Mouse (Mus musculus): ENCODE data around the gene Tbk1.

Tbk1 gene

DNA sequence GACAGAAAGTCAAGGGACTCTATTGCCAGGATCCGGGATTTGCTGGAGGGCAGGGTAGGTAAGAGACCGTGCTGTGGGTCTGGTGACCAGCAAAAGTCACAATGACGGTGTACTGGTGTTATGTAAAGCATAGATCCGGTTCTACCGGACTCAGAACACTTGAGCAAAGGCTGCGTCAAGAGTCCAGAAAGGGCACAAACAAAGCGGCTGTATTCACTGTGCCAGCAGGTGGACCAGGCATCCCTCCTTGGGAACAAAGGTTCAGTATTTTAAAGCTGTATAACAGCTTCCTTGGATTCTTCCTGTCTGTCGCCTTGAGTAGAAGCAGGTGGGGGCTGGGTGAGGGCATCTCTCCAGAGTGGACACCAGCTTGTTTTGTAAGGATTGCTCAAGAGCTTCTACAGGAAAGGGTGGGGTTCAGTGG is 88.1 kb downstream of the Tbk1 start:
- DNase-seq (ENCODE audit: low spot score): no peak

DNA sequence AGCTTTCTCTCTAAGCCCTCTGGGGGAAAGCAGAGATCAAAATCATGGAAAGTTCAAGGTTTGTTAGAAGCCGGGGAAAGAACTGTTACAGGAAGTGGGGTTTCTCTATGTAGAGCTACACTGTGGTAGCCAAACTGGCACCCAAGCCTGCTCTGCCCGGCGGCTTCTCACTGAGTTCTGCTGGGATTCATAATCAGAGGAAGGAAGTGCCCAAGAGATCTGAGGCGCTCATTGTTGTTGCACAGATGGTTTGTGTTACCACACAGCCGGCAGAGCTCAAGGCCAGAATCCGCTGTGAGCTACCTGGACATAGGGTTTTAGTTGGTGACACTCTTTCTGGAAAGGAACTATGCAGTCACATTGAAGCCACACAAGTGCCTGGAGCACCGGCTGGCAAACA is 88.6 kb downstream of the Tbk1 start:
- no peak for DNase-seq (ENCODE audit: low spot score)

DNA sequence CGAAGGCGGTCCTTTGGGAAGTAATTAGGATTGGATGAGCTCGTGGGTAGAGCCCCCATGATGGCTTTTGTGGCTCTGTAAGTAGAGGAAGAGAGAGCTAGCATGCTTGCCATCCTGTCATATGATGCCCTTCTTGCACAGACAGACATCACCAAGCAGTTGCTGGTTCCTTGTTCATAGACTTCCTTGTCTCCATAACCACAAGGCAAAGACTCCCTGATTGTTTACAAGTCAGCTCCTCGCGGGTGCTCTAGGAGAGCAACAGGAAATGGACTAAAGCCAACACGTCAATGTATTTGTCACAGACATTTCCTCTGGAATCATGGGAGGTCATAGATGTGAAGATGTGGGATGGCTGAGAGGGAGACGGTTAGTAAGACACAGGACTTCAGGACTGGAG is 90.0 kb downstream of the Tbk1 start:
- no peak for DNase-seq (ENCODE audit: low spot score)

Measured in embryo, embryonic 10 days (tissue).